Mouse (Mus musculus): Measurements from ENCODE around the gene Sept1.

DNA sequence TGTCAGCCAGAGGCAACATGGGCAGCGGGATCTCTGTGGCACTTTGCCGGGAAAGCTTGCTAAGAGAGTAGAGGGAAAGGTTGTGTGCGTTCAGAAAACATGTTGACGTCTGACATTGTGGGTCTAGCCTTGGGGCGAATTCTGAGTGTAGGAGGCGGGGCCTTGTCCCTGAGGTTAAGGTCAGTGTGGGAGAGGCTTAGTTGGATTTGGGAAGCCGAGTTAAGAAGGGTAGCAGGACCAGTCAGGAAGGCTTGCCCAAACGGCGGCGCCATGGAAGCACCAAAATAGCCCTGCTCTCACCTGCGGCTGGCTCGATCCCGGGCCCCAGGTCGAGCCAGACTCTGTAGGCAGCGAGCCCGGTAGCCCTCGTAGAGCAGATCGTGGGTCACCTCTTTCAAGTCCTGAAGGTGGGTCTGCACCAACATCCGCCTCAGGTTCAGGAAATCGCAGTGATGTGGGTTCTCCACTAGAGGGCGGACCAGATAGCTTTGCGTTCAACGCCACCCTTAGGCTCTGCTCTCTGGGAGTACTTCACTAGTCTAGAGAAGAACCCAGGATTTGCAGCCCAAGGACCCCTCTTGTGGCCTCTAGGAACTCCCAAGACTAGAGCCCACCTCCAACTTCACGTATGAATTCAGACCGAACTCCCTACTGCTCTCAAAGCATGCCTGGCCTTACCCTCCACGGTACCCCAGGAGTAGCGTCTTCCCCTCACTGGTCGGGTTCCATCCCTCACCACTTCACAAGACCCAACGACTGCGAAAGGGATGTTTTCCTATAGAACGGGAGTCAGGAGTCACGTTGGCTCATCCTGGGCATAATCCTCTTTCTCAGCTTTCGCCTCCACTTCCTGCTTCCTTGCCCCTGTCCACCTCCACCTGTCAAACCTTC lies 17.7 kb downstream of the Sept1 start:
- no peak for TF ChIP-seq POLR2A (IDR thresholded peaks at IDR 0.05; ENCODE audit: extremely low read depth, insufficient read depth, low read length)
- peak; percentile 91 for TF ChIP-seq CTCF (IDR thresholded peaks at IDR 0.05; ENCODE audit: low read depth, low read length)

Measured in liver, adult 2 months (tissue).